In genomic region chr11:107342432-107342831, GRCm38 (mm10) we compare ENCODE assay signal across 15 mouse cellular contexts.
DNase-seq lines count a peak whose midpoint lies in the region; ATAC-seq and TF ChIP-seq lines count a peak whose summit lies in the region.
"Had no signal": no experiment of that assay in that cellular context is flagged by ENCODE, and none has a peak within 500 bp of the region (broad histone marks: within the 10 kb centered on the region; RNA-seq: fewer than 3 reads in every experiment).

No protein-coding gene starts in this region.

- no peaks in the 10 kb centered on the region for H3K27me3 ChIP-seq in kidney, adult 2 months (replicated peaks; ENCODE audit: control insufficient read depth, insufficient read depth, low read length)
- H3K27me3 ChIP-seq in liver, embryonic 13.5 days: no peaks in the 10 kb centered on the region

- DNase-seq in kidney, adult 2 months: peak; percentile 27
- no peak for DNase-seq in kidney, adult 18-20 months
- peak; percentile 90 for DNase-seq in MEL-GATA-1-ER (ENCODE audit: extremely low read depth, low read depth)
- DNase-seq in liver, embryonic 13.5 days: no peak
- DNase-seq in frontal cortex, adult 2 months (ENCODE audit: extremely low spot score in 1 of 2, low spot score in 1 of 2): no peak
- no peak for DNase-seq in yolk sac, embryonic 10.5 days (ENCODE audit: low spot score)
- DNase-seq in cerebellum, adult 11 months: no peak
- DNase-seq: cerebellum, adult 9-10 months; kidney, adult 11 months; lung, postnatal 10 days; midbrain, embryonic 14.5 days; right cerebral cortex, postnatal 25 days; thymus, postnatal 36 days had no signal

- no peak overlapping the region for H3K9ac ChIP-seq in liver, embryonic 13.5 days

- peaks cover 20% of the 10 kb centered on the region; the same call in 1 of the 2 replicates for H3K4me1 ChIP-seq in kidney, adult 2 months (ENCODE audit: control insufficient read depth, insufficient read depth, low read length)
- H3K4me1 ChIP-seq in liver, embryonic 13.5 days (replicated peaks): peaks cover 54% of the 10 kb centered on the region

- TF ChIP-seq CTCF in kidney, adult 2 months (conservative IDR thresholded peaks at IDR 0.05; ENCODE audit: insufficient read depth, insufficient read length, low read depth, low read length): no peak

- no peaks in the 10 kb centered on the region for H3K36me3 ChIP-seq in kidney, adult 2 months (ENCODE audit: control insufficient read depth, insufficient read depth, low read length)
- H3K36me3 ChIP-seq in liver, embryonic 13.5 days: no peaks in the 10 kb centered on the region

- peak overlapping the region; percentile 52; the same call in 1 of the 2 replicates for H3K27ac ChIP-seq in kidney, adult 2 months (ENCODE audit: insufficient read depth, low read depth, low read length)
- 0 out of 2 replicates have a peak overlapping the region, but pooled peaks have one; percentile 11 for H3K27ac ChIP-seq in liver, embryonic 13.5 days
- H3K27ac ChIP-seq: limb, embryonic 10.5 days had no signal

- no peaks in the 10 kb centered on the region for H3K9me3 ChIP-seq in liver, embryonic 13.5 days (replicated peaks)
- H3K9me3 ChIP-seq: limb, embryonic 10.5 days had no signal

- H3K4me3 ChIP-seq in kidney, adult 2 months (ENCODE audit: insufficient read depth, low read depth, low read length): no peak overlapping the region
- H3K4me3 ChIP-seq in liver, embryonic 13.5 days (replicated peaks): no peak overlapping the region
- H3K4me3 ChIP-seq: limb, embryonic 10.5 days had no signal

- peak; percentile 82 for ATAC-seq in erythroblast, adult 5-6 weeks (replicated peaks; ENCODE audit: low FRiP score, poor library complexity, severe bottlenecking)
- peak; percentile 77 for ATAC-seq in liver, embryonic 13.5 days (ENCODE audit: low read depth)

- 0 out of 2 replicates have a peak overlapping the region, but pooled peaks have one; percentile 5 for H3K4me2 ChIP-seq in liver, embryonic 13.5 days

- TF ChIP-seq POLR2A in kidney, adult 2 months (IDR thresholded peaks at IDR 0.05; ENCODE audit: low read depth, low read length): no peak

- 96% methylated on average over 1 of the region's 1 CpGs for WGBS in kidney, adult 2 months
- WGBS in liver, embryonic 13.5 days (ENCODE audit: insufficient replicate concordance): 67% methylated on average over 1 of the region's 1 CpGs

Comparison
In these comparisons a context has a peak if more than half of its experiments do, and no peak if none do; other contexts are left out.
1. DNase-seq: peak in kidney, adult 2 months (single experiment) and MEL-GATA-1-ER (single experiment); none in kidney, adult 18-20 months (single experiment), liver, embryonic 13.5 days (single experiment), frontal cortex, adult 2 months (0 of 2), yolk sac, embryonic 10.5 days (single experiment) and cerebellum, adult 11 months (single experiment).